Mouse (Mus musculus) kidney, embryonic 15.5 days (tissue): ENCODE data around the gene Zfp456. TPM values are rescaled to one million over a fixed set of nuclear protein-coding genes. Genes with fewer than 3 reads are reported as not detected.

Source experiments
- ATAC-seq: fragments of 200-750 bp; cut with Nextera tagmentation; replicated peaks from 2 replicates; pipeline ENCODE4 v1.8.0; 2017; ENCODE audit warnings: moderate TSS enrichment; ENCODE audit not compliant: low FRiP score
- H3K27ac ChIP-seq: fragments of 300-500 bp; sonication (generic); 2 replicates; pipeline ENCODE4 v1.5.1; 2015; ENCODE audit warnings: mild to moderate bottlenecking, inconsistent platforms
- H3K27me3 ChIP-seq: fragments of 300-500 bp; sonication (generic); 2 replicates; pipeline ENCODE4 v1.6.1; 2015; ENCODE audit warnings: inconsistent platforms
- H3K36me3 ChIP-seq: fragments of 300-500 bp; sonication (generic); 2 replicates; pipeline ENCODE4 v1.6.1; 2015; ENCODE audit warnings: inconsistent platforms
- H3K4me1 ChIP-seq: fragments of 300-500 bp; sonication (generic); 2 replicates; pipeline ENCODE4 v1.6.1; 2015; ENCODE audit warnings: inconsistent platforms
- H3K4me2 ChIP-seq: fragments of 300-500 bp; sonication (generic); 2 replicates; pipeline ENCODE4 v1.6.1; 2015; ENCODE audit warnings: moderate library complexity, mild to moderate bottlenecking, inconsistent platforms
- H3K4me3 ChIP-seq: fragments of 300-500 bp; sonication (generic); replicated peaks from 2 replicates; pipeline ENCODE4 v1.5.1; 2015; ENCODE audit warnings: mild to moderate bottlenecking, inconsistent platforms
- H3K9ac ChIP-seq: fragments of 300-500 bp; sonication (generic); 2 replicates; pipeline ENCODE4 v1.6.1; 2015; ENCODE audit warnings: mild to moderate bottlenecking, inconsistent platforms
- H3K9me3 ChIP-seq: fragments of 300-500 bp; sonication (generic); replicated peaks from 2 replicates; pipeline ENCODE4 v1.6.1; 2016; ENCODE audit warnings: inconsistent platforms
- WGBS: fragments of 180-500 bp; shearing (Covaris S2); methylation state at CpG from one replicate; pipeline ENCODE4 v1.1.7; 2015; ENCODE audit warnings: mixed read lengths; 5-methylcytosine and 5-hydroxymethylcytosine counted together
- polyA plus RNA-seq: library from polyadenylated mRNA; unstranded; fragments of >200 nt; fragmentation: Nextera tagmentation; extraction: Ambion mirVana; gene quantifications from 2 replicates; pipeline ENCODE4 v1.2.1, GENCODE M21; 2015

Zfp456 gene
- polyA plus RNA-seq, 1 experiment from 2014 or later, result 1.5 TPM

DNA sequence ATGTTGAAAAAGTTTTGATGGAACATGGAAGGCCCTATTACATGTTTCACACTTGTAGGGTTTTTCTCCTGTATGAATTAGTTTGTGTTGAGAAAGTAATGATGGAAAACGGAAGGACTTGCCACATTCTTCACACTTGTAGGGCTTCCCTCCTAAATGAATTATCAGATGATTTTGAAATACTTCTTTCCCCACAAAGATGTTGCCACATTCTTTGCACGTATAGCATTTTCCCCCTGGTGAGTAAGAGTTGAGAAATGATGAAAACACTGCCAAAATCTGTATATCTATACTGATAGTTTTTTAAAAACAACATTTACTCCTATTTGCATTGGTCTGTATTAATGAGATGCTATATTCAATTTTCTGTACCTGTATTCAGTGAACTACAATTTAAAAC is 32.2 kb downstream of the Zfp456 start:
- Histone ChIP-seq H3K4me2 (no peak overlapping the region), H3K27me3 (no peaks in the 10 kb centered on the region), H3K27ac (no peak overlapping the region), H3K4me3 (no peak overlapping the region), H3K9me3 (no peaks in the 10 kb centered on the region), H3K4me1 (no peaks in the 10 kb centered on the region), H3K36me3 (peaks cover 25% of the 10 kb centered on the region), H3K9ac (no peak overlapping the region)
- no peak for ATAC-seq
- WGBS, result 88% methylated on average over 2 of the region's 2 CpGs

DNA sequence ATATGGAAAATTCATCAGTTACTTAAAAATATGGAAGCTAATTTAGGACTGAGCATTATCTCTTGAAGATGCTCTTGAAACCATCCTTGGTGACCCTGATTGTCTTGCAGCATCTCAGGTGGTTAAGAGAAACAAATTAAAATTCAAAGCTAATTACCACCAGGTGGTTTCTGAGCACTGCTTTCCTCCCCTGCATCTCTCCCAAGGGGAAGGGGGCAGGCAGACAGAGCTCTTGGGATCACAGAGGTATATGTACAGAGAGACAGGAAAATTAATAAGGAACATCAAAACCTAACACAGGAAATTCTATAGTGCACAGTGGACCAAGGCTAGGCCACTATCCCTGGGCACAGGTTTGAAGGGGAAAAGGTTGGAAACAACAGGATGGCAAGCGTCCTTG is 42.7 kb downstream of the Zfp456 start:
- H3K4me2 ChIP-seq, result peak overlapping the region; percentile 70
- 0 out of 2 replicates have a peak overlapping the region, but pooled peaks have one; percentile 63 for H3K27ac ChIP-seq
- H3K9ac ChIP-seq, result peak overlapping the region; percentile 56
- 0 out of 2 replicates have a peak, but pooled peaks cover 6% of the 10 kb centered on the region for H3K4me1 ChIP-seq
- no peaks in the 10 kb centered on the region for H3K36me3 ChIP-seq
- peak overlapping the region; percentile 60 for H3K4me3 ChIP-seq
- H3K27me3 ChIP-seq, result no peaks in the 10 kb centered on the region
- ATAC-seq, result peak; percentile 44; the same call in 1 of the 2 replicates
- WGBS, result 63% methylated on average over 1 of the region's 1 CpGs
- H3K9me3 ChIP-seq, result no peaks in the 10 kb centered on the region

DNA sequence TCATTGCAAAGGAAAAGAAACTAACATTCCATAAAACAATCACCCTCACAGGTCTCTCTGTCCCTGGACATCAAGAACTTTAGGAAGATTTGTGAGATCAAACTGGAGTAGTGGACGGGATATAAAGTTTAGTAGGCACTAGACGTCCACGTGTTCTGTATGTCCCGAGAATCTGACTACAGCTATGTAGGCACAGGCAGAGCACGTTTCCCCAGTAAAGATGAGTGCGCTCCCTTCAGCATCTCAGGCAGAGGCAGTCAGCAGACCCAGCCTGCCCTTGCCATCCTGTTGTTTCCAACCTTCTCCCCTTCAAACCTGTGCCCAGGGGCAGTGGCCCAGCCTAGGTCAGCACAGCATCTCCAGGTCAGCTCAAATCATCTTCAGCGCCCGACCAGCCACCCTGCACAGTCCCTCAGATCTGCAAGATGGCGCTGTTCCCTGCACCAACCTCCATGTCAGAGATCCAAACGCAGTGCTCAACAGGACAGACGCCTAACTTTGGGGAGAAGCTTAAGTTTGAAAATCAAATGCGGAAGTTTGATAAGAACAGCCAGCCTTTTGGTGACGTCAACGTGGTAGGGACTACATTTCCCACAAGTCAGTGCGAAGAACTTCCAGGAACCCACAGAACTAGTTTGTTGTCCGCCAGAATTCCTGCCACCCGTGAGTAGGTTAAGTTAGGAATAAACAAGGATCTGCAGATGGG is 43.4 kb downstream of the Zfp456 start, which contains the start of gene Zfp595:
Gene Zfp595, minus strand, starts transcription at position 552 of the 706 bp plus-strand sequence.
- Histone ChIP-seq H3K4me3 (peak within 1 kb of the TSS; percentile 60), H3K9me3 (no peaks in the 10 kb centered on the region), H3K36me3 (no peaks in the 10 kb centered on the region), H3K4me2 (peak within 1 kb of the TSS; percentile 70), H3K27me3 (no peaks in the 10 kb centered on the region), H3K27ac (peak within 1 kb of the TSS; percentile 63), H3K9ac (peak within 1 kb of the TSS; percentile 56), H3K4me1 (0 out of 2 replicates have a peak, but pooled peaks cover 6% of the 10 kb centered on the region)
- WGBS, result 13% methylated on average over 17 of the region's 17 CpGs
- ATAC-seq, result peak; percentile 96

Other genes starting within 250 kb of the Zfp456 start
- gene Rsl1, start 202.6 kb downstream of the Zfp456 start, polyA plus RNA-seq, result 7.3 TPM in 2 replicates
- gene Zfp455, start 181.3 kb downstream of the Zfp456 start, polyA plus RNA-seq, result 1.5 and 1.9 TPM in 2 replicates
- gene Zfp458, start 97.3 kb downstream of the Zfp456 start, polyA plus RNA-seq, result 2.1 TPM in 2 replicates
- gene Zfp457, start 69.3 kb downstream of the Zfp456 start, polyA plus RNA-seq, result 0.39 and 1.00 TPM in 2 replicates
- 2.2 and 2.5 TPM in 2 replicates for gene Zfp595, start 43.2 kb downstream of the Zfp456 start, polyA plus RNA-seq
- 0.47 TPM in 1 of 2 replicates, not detected in the other for gene Gm28044, start 15.3 kb downstream of the Zfp456 start, polyA plus RNA-seq
- gene Zfp953, start 15.2 kb downstream of the Zfp456 start, polyA plus RNA-seq, result 1.5 TPM in 2 replicates
- 0.21 and 0.50 TPM in 2 replicates for gene Gm28041, start 77 bp downstream of the Zfp456 start, polyA plus RNA-seq
- 5.6 and 6.7 TPM in 2 replicates for gene Zfp429, start 24.0 kb upstream of the Zfp456 start, polyA plus RNA-seq
- gene Zfp459, start 45.6 kb upstream of the Zfp456 start, polyA plus RNA-seq, result 1.0 and 1.1 TPM in 2 replicates
- gene Zfp874a, start 75.8 kb upstream of the Zfp456 start, polyA plus RNA-seq, result 8.9 and 9.9 TPM in 2 replicates
- 2.4 and 2.8 TPM in 2 replicates for gene Zfp874b, start 108.4 kb upstream of the Zfp456 start, polyA plus RNA-seq
- 15.7 and 16.1 TPM in 2 replicates for gene Zfp58, start 124.7 kb upstream of the Zfp456 start, polyA plus RNA-seq
- gene Gm26965, start 150.3 kb upstream of the Zfp456 start, polyA plus RNA-seq, result not detected in 2 replicates
- gene Zfp87, start 150.4 kb upstream of the Zfp456 start, polyA plus RNA-seq, result 25.6 and 26.1 TPM in 2 replicates
- 13.8 and 14.0 TPM in 2 replicates for gene Zfp748, start 178.0 kb upstream of the Zfp456 start, polyA plus RNA-seq
- gene Zfp729b, start 233.9 kb upstream of the Zfp456 start, polyA plus RNA-seq, result 4.3 and 4.4 TPM in 2 replicates